Mouse (Mus musculus): ENCODE results near the gene Tmem150a. TPM values are rescaled to one million over a fixed set of nuclear protein-coding genes. Genes with fewer than 3 reads are reported as not detected.
A peak's percentile ranks its signal among the peaks of the same experiment; 100 is the strongest.

Tmem150a gene
- polyA plus RNA-seq, 1 experiment from 2014 or later, result 18.7 TPM

DNA sequence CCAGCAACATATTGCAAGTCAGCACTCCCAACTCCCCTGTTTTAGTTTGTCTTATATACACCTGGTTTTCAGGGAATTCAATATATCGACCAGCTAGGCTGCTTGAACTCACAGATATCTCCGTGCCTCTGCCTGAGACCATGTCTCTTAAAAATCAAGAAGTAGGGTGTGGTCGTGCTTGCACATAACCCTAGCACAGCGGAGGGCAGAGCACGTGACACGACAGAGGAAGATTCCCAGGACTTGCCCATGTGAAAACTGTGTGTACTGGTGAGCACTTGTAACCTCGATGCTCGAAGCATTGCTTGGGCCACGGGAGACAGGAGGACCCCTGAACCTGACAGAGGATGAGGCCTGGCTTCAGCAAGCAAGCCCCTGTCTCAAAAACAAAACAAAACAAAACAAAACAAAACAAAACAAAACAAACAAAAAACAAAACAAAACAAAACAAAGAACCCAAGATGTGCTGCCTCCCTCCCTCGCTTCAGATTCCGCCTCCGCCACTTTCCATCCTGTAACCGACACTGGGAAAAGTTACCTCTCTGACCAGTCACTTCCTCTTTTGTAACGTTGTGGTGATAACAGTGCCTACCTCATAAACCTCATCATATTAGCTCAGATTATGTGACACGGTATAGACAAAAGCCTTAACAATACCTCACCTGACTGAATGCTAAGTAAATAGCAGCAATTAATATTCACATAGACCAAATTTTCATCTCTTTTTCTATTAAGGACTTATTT lies 19.7 kb downstream of the Tmem150a start:
- Histone ChIP-seq H3K4me2 (replicated peaks; ENCODE audit: low read depth, low read length) (no peak overlapping the region), H3K4me1 (ENCODE audit: control insufficient read depth, insufficient read depth, low read length) (no peaks in the 10 kb centered on the region), H3K9me3 (ENCODE audit: control insufficient read depth, low read length) (no peaks in the 10 kb centered on the region), H3K4me3 (ENCODE audit: low read length) (no peak overlapping the region), H3K27ac (ENCODE audit: low read depth, low read length) (no peak overlapping the region), H3K9ac (ENCODE audit: low read depth, low read length) (no peak overlapping the region), H3K27me3 (ENCODE audit: control insufficient read depth, insufficient read depth, low read length) (peaks cover 8% of the 10 kb centered on the region; the same call in 1 of the 2 replicates), H3K36me3 (ENCODE audit: control insufficient read depth, insufficient read depth, low read length) (no peaks in the 10 kb centered on the region)
- 77% methylated on average over 15 of the region's 15 CpGs for WGBS
- ATAC-seq (ENCODE audit: low FRiP score, low TSS enrichment), result no peak

DNA sequence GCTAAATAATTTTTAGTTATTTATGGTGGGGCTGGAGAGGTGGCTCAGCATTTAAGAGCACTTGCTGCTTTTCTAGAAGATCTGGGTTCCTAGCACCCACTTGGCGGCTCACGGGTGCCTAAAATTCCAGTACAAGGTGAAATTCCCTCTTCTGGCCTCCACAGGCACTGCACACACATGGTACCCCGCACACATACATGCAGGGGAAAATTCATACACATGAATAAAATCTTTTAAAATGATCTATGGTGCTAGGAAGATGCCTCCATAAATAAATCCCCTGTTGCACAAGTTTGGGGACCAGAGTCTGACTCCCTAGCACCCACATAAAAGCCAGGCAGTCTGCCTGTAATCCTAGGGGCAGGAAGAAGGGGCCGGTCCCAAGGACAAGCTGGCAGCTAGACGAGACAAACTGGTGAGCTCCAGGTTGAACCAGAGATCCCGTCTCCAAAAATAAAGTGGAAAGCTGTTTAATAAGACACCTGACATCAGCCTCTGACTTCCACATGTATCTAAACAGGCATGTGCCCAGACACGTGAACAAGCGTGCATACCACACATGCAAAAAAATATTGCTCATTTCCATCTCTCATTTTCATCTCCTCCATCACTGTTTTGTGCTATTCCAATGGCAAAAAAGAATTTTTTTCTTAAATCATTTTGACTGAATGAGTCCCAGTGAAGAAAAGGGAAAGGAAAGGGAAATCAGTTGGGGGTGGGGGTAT lies 23.4 kb downstream of the Tmem150a start:
- H3K4me2 ChIP-seq (replicated peaks; ENCODE audit: low read depth, low read length), result no peak overlapping the region; the same call in 1 of the 2 replicates
- 88% methylated on average over 8 of the region's 8 CpGs for WGBS

DNA sequence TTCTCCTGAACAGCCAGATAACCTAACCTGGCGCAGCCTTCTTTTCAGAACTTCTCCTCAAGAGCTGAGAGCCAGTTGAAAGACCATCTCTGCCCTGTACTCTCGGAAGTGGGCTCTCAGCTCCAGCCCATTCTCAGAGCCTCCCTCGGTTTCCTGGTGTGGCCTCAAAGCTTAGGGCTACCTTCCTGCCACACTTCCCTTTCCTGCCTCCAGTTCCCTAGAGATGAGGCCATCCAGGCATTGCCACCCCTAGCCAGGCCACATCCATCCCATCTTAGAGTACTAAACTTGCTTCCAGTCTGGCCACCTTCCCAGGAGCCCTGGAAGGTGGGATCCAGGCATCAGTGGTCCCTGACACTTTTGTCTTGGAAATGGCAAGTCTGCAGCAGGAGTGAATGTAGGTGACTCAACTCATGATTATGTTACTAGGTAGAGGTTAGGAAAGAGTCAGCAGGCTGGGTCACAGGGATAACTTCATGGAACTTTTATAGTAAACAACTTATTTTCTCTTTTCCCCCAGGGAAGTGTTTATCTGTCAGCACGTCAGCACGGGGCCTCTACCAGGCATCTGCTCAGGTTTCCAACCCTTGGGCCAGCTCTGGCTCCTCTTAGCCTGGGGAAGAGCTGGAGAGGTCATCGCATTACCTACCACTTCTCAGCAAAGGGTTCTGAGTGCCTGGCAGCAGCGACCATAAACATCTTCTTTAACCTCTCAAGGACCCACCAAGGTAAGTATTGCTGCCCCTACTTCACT lies 24.3 kb downstream of the Tmem150a start:
- no peaks in the 10 kb centered on the region for H3K9me3 ChIP-seq (ENCODE audit: control insufficient read depth, low read length)
- peak overlapping the region; percentile 58 for H3K4me2 ChIP-seq (replicated peaks; ENCODE audit: low read depth, low read length)
- H3K36me3 ChIP-seq (ENCODE audit: control insufficient read depth, insufficient read depth, low read length), result no peaks in the 10 kb centered on the region
- no peak; the same call in 1 of the 2 replicates for ATAC-seq (ENCODE audit: low FRiP score, low TSS enrichment)
- peak overlapping the region; percentile 45 for H3K4me3 ChIP-seq (ENCODE audit: low read length)
- H3K27me3 ChIP-seq (ENCODE audit: control insufficient read depth, insufficient read depth, low read length), result peaks cover 11% of the 10 kb centered on the region; the same call in 1 of the 2 replicates
- H3K4me1 ChIP-seq (ENCODE audit: control insufficient read depth, insufficient read depth, low read length), result no peaks in the 10 kb centered on the region
- peak overlapping the region; percentile 21; the same call in 1 of the 2 replicates for H3K27ac ChIP-seq (ENCODE audit: low read depth, low read length)
- WGBS, result 41% methylated on average over 7 of the region's 7 CpGs
- peak overlapping the region; percentile 53; the same call in 1 of the 2 replicates for H3K9ac ChIP-seq (ENCODE audit: low read depth, low read length)

More for the DNA sequence above, 23.4 kb downstream of the Tmem150a start:
- Histone ChIP-seq H3K4me3 (ENCODE audit: low read length) (no peak overlapping the region; the same call in 1 of the 2 replicates), H3K9ac (ENCODE audit: low read depth, low read length) (no peak overlapping the region), H3K4me1 (ENCODE audit: control insufficient read depth, insufficient read depth, low read length) (no peaks in the 10 kb centered on the region), H3K9me3 (ENCODE audit: control insufficient read depth, low read length) (no peaks in the 10 kb centered on the region), H3K27me3 (ENCODE audit: control insufficient read depth, insufficient read depth, low read length) (peaks cover 11% of the 10 kb centered on the region; the same call in 1 of the 2 replicates), H3K36me3 (ENCODE audit: control insufficient read depth, insufficient read depth, low read length) (no peaks in the 10 kb centered on the region), H3K27ac (ENCODE audit: low read depth, low read length) (no peak overlapping the region)
- no peak for ATAC-seq (ENCODE audit: low FRiP score, low TSS enrichment)

DNA sequence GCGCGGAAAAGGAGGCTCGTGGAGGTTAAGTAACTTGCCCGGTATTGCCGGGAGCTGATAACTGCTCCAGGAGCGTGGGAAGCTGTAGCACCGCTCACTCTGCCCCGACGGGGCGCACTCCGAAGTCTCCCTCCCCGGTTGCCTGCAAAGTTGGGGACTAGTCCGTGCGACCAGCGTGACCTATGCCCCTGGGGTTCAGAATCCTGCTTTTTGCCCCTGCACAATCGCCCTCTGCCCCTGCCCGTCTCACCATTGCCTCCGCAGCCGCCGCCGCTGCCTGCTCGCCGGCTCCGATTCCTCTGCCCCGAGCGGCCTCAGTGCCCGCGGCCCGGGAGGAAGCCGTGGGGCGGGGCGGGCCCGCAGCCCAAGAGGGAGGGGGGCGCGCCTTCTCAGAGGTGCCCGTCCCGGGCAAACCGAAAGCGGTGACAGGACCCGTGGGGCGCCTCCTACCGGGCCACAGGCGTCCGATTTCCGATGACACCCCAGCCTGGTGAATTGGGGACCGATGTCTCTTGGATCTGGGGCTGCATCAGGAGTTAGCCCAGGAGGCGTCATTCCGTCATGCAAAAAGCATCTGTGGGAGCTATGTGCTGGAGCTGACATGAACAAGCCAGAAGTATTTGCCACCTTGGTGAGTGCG lies 25.0 kb downstream of the Tmem150a start, which contains the start of gene Vamp5:
Gene Vamp5 (minus strand): TSS at position 338 of the 640 bp plus-strand sequence.
- ATAC-seq (ENCODE audit: low FRiP score, low TSS enrichment), result peak; percentile 74
- WGBS, result 2% methylated on average over 48 of the region's 49 CpGs

DNA sequence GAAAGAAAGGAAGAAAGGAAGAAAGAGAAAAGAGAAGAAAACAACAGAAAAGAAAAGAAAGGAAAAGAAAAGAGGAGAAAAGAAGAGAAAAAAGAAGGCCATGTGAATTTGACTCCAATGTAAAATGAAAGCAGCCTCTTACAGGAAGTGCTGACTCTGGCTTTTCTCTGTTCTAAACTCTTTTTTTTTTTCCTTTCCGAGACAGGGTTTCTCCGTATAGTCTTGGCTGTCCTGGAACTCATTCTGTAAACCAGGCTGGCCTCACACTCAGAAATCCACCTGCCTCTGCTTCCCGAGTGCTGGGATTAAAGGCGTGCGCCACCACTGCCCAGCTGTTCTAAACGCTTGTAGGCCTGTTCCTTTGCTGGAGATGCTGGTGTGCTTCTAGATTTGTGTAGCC lies 27.2 kb downstream of the Tmem150a start:
- Histone ChIP-seq H3K4me3 (ENCODE audit: low read length) (no peak overlapping the region), H3K9ac (ENCODE audit: low read depth, low read length) (no peak overlapping the region), H3K4me2 (replicated peaks; ENCODE audit: low read depth, low read length) (no peak overlapping the region), H3K27me3 (ENCODE audit: control insufficient read depth, insufficient read depth, low read length) (peaks cover 11% of the 10 kb centered on the region; the same call in 1 of the 2 replicates), H3K9me3 (ENCODE audit: control insufficient read depth, low read length) (no peaks in the 10 kb centered on the region), H3K27ac (ENCODE audit: low read depth, low read length) (no peak overlapping the region), H3K4me1 (ENCODE audit: control insufficient read depth, insufficient read depth, low read length) (no peaks in the 10 kb centered on the region), H3K36me3 (ENCODE audit: control insufficient read depth, insufficient read depth, low read length) (peaks cover 10% of the 10 kb centered on the region)
- 84% methylated on average over 6 of the region's 6 CpGs for WGBS
- ATAC-seq (ENCODE audit: low FRiP score, low TSS enrichment), result no peak

More for the DNA sequence above, 25.0 kb downstream of the Tmem150a start, which contains the start of gene Vamp5:
- Histone ChIP-seq H3K27ac (ENCODE audit: low read depth, low read length) (peak within 1 kb of the TSS; percentile 21; the same call in 1 of the 2 replicates), H3K9me3 (ENCODE audit: control insufficient read depth, low read length) (no peaks in the 10 kb centered on the region), H3K4me1 (ENCODE audit: control insufficient read depth, insufficient read depth, low read length) (no peaks in the 10 kb centered on the region), H3K4me3 (ENCODE audit: low read length) (peak within 1 kb of the TSS; percentile 45), H3K36me3 (ENCODE audit: control insufficient read depth, insufficient read depth, low read length) (peaks cover 3% of the 10 kb centered on the region), H3K9ac (ENCODE audit: low read depth, low read length) (peak within 1 kb of the TSS; percentile 53), H3K4me2 (replicated peaks; ENCODE audit: low read depth, low read length) (peak within 1 kb of the TSS; percentile 58), H3K27me3 (ENCODE audit: control insufficient read depth, insufficient read depth, low read length) (peaks cover 11% of the 10 kb centered on the region; the same call in 1 of the 2 replicates)

DNA sequence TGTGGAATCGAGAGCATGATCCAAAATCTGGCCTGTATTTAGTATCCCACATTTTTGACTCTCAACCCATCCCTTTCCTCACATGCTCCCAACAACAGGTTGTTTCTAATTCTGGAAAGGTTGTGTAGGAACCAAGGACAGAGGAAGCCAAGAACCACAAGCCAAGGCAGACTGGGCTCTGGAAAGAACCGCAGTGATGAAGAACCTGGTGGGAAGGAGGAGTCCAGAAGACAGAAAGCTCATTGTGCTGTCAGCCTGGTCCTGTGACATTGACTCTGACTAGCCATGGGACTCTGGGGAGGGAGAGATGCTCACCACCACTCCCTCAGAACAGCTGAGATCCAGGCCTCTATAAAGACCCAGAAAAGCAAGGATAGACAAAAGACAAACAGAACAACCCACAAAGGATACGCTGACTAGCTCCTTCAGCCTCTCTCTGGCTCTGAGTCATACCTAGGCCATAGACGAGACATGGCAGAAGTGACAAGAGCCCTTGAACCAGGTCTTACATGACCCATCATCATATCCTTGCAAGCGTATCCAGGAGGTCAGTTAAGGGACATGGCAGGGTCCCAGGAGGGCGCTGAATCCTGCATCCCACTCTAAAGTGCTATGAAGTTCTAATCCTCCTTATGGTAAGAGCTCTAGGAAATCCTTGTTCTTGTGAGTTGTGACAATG lies 28.0 kb downstream of the Tmem150a start:
- H3K36me3 ChIP-seq (ENCODE audit: control insufficient read depth, insufficient read depth, low read length), result peaks cover 10% of the 10 kb centered on the region
- no peak for ATAC-seq (ENCODE audit: low FRiP score, low TSS enrichment)
- H3K4me2 ChIP-seq (replicated peaks; ENCODE audit: low read depth, low read length), result no peak overlapping the region
- no peak overlapping the region for H3K4me3 ChIP-seq (ENCODE audit: low read length)
- 87% methylated on average over 6 of the region's 6 CpGs for WGBS
- H3K27ac ChIP-seq (ENCODE audit: low read depth, low read length), result no peak overlapping the region
- H3K9me3 ChIP-seq (ENCODE audit: control insufficient read depth, low read length), result no peaks in the 10 kb centered on the region
- peaks cover 11% of the 10 kb centered on the region; the same call in 1 of the 2 replicates for H3K27me3 ChIP-seq (ENCODE audit: control insufficient read depth, insufficient read depth, low read length)
- peaks cover 5% of the 10 kb centered on the region for H3K4me1 ChIP-seq (ENCODE audit: control insufficient read depth, insufficient read depth, low read length)
- no peak overlapping the region for H3K9ac ChIP-seq (ENCODE audit: low read depth, low read length)

DNA sequence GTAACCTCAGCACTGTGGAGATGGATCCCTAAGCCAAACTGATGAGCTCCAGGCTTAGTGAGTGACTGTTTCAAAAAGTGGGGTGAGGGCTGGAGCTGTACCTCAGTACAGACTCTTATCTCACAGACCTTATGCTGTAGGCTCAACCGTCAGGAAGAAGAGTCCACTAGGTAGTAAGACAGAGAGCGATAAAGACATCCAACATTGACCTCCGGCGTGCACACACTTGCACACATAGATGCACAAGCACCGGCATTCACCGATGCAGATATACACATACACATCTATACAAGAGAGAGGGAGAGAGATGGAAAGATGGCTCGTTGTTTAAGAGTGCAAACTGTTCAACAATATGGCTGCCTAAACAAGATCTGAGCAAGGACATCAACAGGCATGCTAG lies 28.7 kb downstream of the Tmem150a start:
- Histone ChIP-seq H3K4me3 (ENCODE audit: low read length) (no peak overlapping the region), H3K36me3 (ENCODE audit: control insufficient read depth, insufficient read depth, low read length) (peaks cover 10% of the 10 kb centered on the region), H3K4me1 (ENCODE audit: control insufficient read depth, insufficient read depth, low read length) (peaks cover 11% of the 10 kb centered on the region), H3K4me2 (replicated peaks; ENCODE audit: low read depth, low read length) (no peak overlapping the region), H3K9me3 (ENCODE audit: control insufficient read depth, low read length) (no peaks in the 10 kb centered on the region), H3K9ac (ENCODE audit: low read depth, low read length) (no peak overlapping the region), H3K27me3 (ENCODE audit: control insufficient read depth, insufficient read depth, low read length) (peaks cover 11% of the 10 kb centered on the region; the same call in 1 of the 2 replicates), H3K27ac (ENCODE audit: low read depth, low read length) (no peak overlapping the region)
- ATAC-seq (ENCODE audit: low FRiP score, low TSS enrichment), result no peak
- WGBS, result 91% methylated on average over 7 of the region's 7 CpGs

DNA sequence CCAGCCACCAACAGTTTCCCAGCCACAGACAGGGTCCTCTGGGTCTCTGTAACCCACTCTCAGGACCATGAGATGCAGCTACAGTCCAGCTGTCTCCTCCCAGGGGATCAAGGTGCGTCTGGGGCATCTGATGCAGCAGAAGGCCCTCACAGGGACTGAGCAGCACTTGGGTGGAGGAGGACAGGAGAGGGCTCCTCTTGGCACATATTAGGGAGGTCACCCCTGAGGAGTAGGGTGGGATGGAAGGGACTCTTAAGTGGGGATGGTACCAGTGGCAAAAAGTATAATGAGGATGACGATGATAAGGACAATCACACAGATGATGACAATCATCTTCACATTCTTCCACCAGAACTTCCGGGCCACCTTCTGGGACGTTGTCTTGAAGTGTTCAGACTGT lies 30.0 kb downstream of the Tmem150a start:
- Histone ChIP-seq H3K9me3 (ENCODE audit: control insufficient read depth, low read length) (no peaks in the 10 kb centered on the region), H3K9ac (ENCODE audit: low read depth, low read length) (no peak overlapping the region), H3K27ac (ENCODE audit: low read depth, low read length) (no peak overlapping the region), H3K4me3 (ENCODE audit: low read length) (no peak overlapping the region), H3K27me3 (ENCODE audit: control insufficient read depth, insufficient read depth, low read length) (0 out of 2 replicates have a peak, but pooled peaks cover under 1% of the 10 kb centered on the region), H3K4me1 (ENCODE audit: control insufficient read depth, insufficient read depth, low read length) (peaks cover 16% of the 10 kb centered on the region), H3K4me2 (replicated peaks; ENCODE audit: low read depth, low read length) (no peak overlapping the region), H3K36me3 (ENCODE audit: control insufficient read depth, insufficient read depth, low read length) (peaks cover 10% of the 10 kb centered on the region)
- no peak for ATAC-seq (ENCODE audit: low FRiP score, low TSS enrichment)
- WGBS, result 87% methylated on average over 4 of the region's 4 CpGs
